In genomic region chr12:57285303-57286059, GRCm38 (mm10) we compare ENCODE assay signal across 29 mouse cellular contexts. TPM values are rescaled to one million over a fixed set of nuclear protein-coding genes. Genes with fewer than 3 reads are reported as not detected.
DNase-seq lines count a peak whose midpoint lies in the region; ATAC-seq and TF ChIP-seq lines count a peak whose summit lies in the region.
"Had no signal": no experiment of that assay in that cellular context is flagged by ENCODE, and none has a peak within 500 bp of the region (broad histone marks: within the 10 kb centered on the region; RNA-seq: fewer than 3 reads in every experiment).

No protein-coding gene starts in this region.

- dilution Hi-C loops in CH12.LX (cut with MboI; ENCODE audit: extremely low pct_ligation_motif_present, extremely low pct_unique_long_range_greater_than_20kb, low sequenced_read_pairs), result no loop called here

- 0 out of 2 replicates have a peak, but pooled peaks have one; percentile 15 for TF ChIP-seq CTCF in hindbrain, postnatal 0 days (IDR thresholded peaks at IDR 0.05; ENCODE audit: low read depth)
- peak in 1 of 2 experiments; percentile 20; a peak in 1 of 4 replicates for TF ChIP-seq CTCF in CH12.LX (conservative IDR thresholded peaks at IDR 0.05 in 1 of 2, IDR thresholded peaks at IDR 0.05 in 1 of 2; ENCODE audit: low read depth in 2 of 2, low read length in 2 of 2)
- peak; percentile 51 for TF ChIP-seq CTCF in intestine, postnatal 0 days (IDR thresholded peaks at IDR 0.05; ENCODE audit: low read depth)

- 82% methylated on average over 5 of the region's 5 CpGs for WGBS in hindbrain, postnatal 0 days
- WGBS in hindbrain, embryonic 13.5 days, result 90% methylated on average over 5 of the region's 5 CpGs
- WGBS in lung, embryonic 16.5 days, result 62% methylated on average over 5 of the region's 5 CpGs
- WGBS in intestine, postnatal 0 days, result 58% methylated on average over 5 of the region's 5 CpGs

- peak; percentile 32 for TF ChIP-seq RAD21 in CH12.LX (IDR thresholded peaks at IDR 0.05; ENCODE audit: low read depth, low read length)

- in situ Hi-C loops in CH12.LX (cut with MboI; ENCODE audit: low pct_ligation_motif_present, low pct_unique_long_range_greater_than_20kb, low sequenced_read_pairs), result no loop called here

- H3K9ac ChIP-seq in hindbrain, postnatal 0 days (replicated peaks; ENCODE audit: low read length), result no peak overlapping the region
- H3K9ac ChIP-seq in hindbrain, embryonic 13.5 days, result no peak overlapping the region
- H3K9ac ChIP-seq in lung, embryonic 16.5 days (ENCODE audit: low read length), result no peak overlapping the region
- no peak overlapping the region for H3K9ac ChIP-seq in CH12.LX (ENCODE audit: insufficient read depth, low read depth)
- H3K9ac ChIP-seq in intestine, postnatal 0 days (ENCODE audit: low read depth, low read length), result no peak overlapping the region
- H3K9ac ChIP-seq: heart, embryonic 13.5 days; hindbrain, embryonic 12.5 days; midbrain, embryonic 12.5 days; neural tube, embryonic 12.5 days had no signal

- H3K27me3 ChIP-seq in hindbrain, postnatal 0 days (ENCODE audit: insufficient read depth, low read length), result no peaks in the 10 kb centered on the region
- H3K27me3 ChIP-seq in hindbrain, embryonic 13.5 days, result no peaks in the 10 kb centered on the region
- no peaks in the 10 kb centered on the region for H3K27me3 ChIP-seq in lung, embryonic 16.5 days (ENCODE audit: control insufficient read depth, insufficient read depth, low read depth, low read length)
- H3K27me3 ChIP-seq in CH12.LX (replicated peaks), result no peaks in the 10 kb centered on the region
- no peaks in the 10 kb centered on the region for H3K27me3 ChIP-seq in intestine, postnatal 0 days (replicated peaks; ENCODE audit: control insufficient read depth, insufficient read depth, low read length)
- H3K27me3 ChIP-seq: heart, embryonic 13.5 days; hindbrain, embryonic 12.5 days; neural tube, embryonic 12.5 days had no signal

- TF ChIP-seq POLR2A in CH12.LX (IDR thresholded peaks at IDR 0.05; ENCODE audit: low read depth, low read length), result no peak

- no peaks in the 10 kb centered on the region for H3K9me3 ChIP-seq in hindbrain, postnatal 0 days (ENCODE audit: low read length)
- no peaks in the 10 kb centered on the region for H3K9me3 ChIP-seq in hindbrain, embryonic 13.5 days
- no peaks in the 10 kb centered on the region for H3K9me3 ChIP-seq in lung, embryonic 16.5 days (ENCODE audit: control insufficient read depth, low read length)
- H3K9me3 ChIP-seq in CH12.LX (replicated peaks; ENCODE audit: low read length), result no peaks in the 10 kb centered on the region
- H3K9me3 ChIP-seq in intestine, postnatal 0 days (ENCODE audit: control insufficient read depth), result no peaks in the 10 kb centered on the region
- H3K9me3 ChIP-seq: embryonic facial prominence, embryonic 10.5 days; forebrain, embryonic 10.5 days; heart, embryonic 13.5 days; hindbrain, embryonic 12.5 days; midbrain, embryonic 12.5 days; neural tube, embryonic 12.5 days had no signal

- no peak overlapping the region for H3K4me2 ChIP-seq in hindbrain, postnatal 0 days (ENCODE audit: low read depth, low read length)
- H3K4me2 ChIP-seq in hindbrain, embryonic 13.5 days, result no peak overlapping the region
- no peak overlapping the region for H3K4me2 ChIP-seq in lung, embryonic 16.5 days (ENCODE audit: low read depth, low read length)
- no peak overlapping the region for H3K4me2 ChIP-seq in CH12.LX (ENCODE audit: insufficient read depth, low read depth, poor library complexity, severe bottlenecking)
- H3K4me2 ChIP-seq in intestine, postnatal 0 days (replicated peaks; ENCODE audit: low read depth), result no peak overlapping the region
- H3K4me2 ChIP-seq: heart, embryonic 13.5 days; hindbrain, embryonic 12.5 days; midbrain, embryonic 12.5 days; neural tube, embryonic 12.5 days had no signal

- no peaks in the 10 kb centered on the region for H3K79me2 ChIP-seq in CH12.LX (replicated peaks; ENCODE audit: control insufficient read depth, extremely low read depth, insufficient read depth, poor library complexity, severe bottlenecking)

- no peaks in the 10 kb centered on the region for H3K36me3 ChIP-seq in hindbrain, postnatal 0 days (ENCODE audit: insufficient read depth, low read length)
- H3K36me3 ChIP-seq in hindbrain, embryonic 13.5 days, result no peaks in the 10 kb centered on the region
- H3K36me3 ChIP-seq in lung, embryonic 16.5 days (ENCODE audit: control insufficient read depth, insufficient read depth, low read length), result no peaks in the 10 kb centered on the region
- H3K36me3 ChIP-seq in CH12.LX (replicated peaks in 1 of 2; ENCODE audit: control insufficient read depth in 1 of 2, insufficient read depth in 1 of 2, low read length in 1 of 2), result no peaks in the 10 kb centered on the region
- no peaks in the 10 kb centered on the region for H3K36me3 ChIP-seq in intestine, postnatal 0 days (ENCODE audit: control insufficient read depth, insufficient read depth)
- H3K36me3 ChIP-seq: embryonic facial prominence, embryonic 10.5 days; forebrain, embryonic 10.5 days; heart, embryonic 13.5 days; hindbrain, embryonic 12.5 days; midbrain, embryonic 12.5 days; neural tube, embryonic 12.5 days had no signal

- H3K4me1 ChIP-seq in hindbrain, postnatal 0 days (ENCODE audit: insufficient read depth, low read length), result no peaks in the 10 kb centered on the region
- no peaks in the 10 kb centered on the region for H3K4me1 ChIP-seq in hindbrain, embryonic 13.5 days (replicated peaks)
- H3K4me1 ChIP-seq in lung, embryonic 16.5 days (replicated peaks; ENCODE audit: control insufficient read depth, insufficient read depth, low read length), result no peaks in the 10 kb centered on the region
- H3K4me1 ChIP-seq in CH12.LX (ENCODE audit: control insufficient read depth in 1 of 2, insufficient read depth in 2 of 2), result no peaks in the 10 kb centered on the region
- H3K4me1 ChIP-seq in intestine, postnatal 0 days (replicated peaks; ENCODE audit: control insufficient read depth, insufficient read depth, low read length), result no peaks in the 10 kb centered on the region
- H3K4me1 ChIP-seq: embryonic facial prominence, embryonic 10.5 days; forebrain, embryonic 10.5 days; heart, embryonic 13.5 days; hindbrain, embryonic 12.5 days; midbrain, embryonic 12.5 days; neural tube, embryonic 12.5 days had no signal

- no peak overlapping the region for H3K4me3 ChIP-seq in hindbrain, postnatal 0 days (ENCODE audit: low read length)
- H3K4me3 ChIP-seq in hindbrain, embryonic 13.5 days, result no peak overlapping the region
- no peak overlapping the region for H3K4me3 ChIP-seq in lung, embryonic 16.5 days (ENCODE audit: low read length)
- no peak overlapping the region for H3K4me3 ChIP-seq in CH12.LX (replicated peaks in 1 of 3; ENCODE audit: low read depth in 2 of 3, low read length in 2 of 3, poor library complexity in 1 of 3)
- H3K4me3 ChIP-seq in intestine, postnatal 0 days (ENCODE audit: low read depth, low read length), result no peak overlapping the region
- H3K4me3 ChIP-seq: embryonic facial prominence, embryonic 10.5 days; forebrain, embryonic 10.5 days; heart, embryonic 13.5 days; hindbrain, embryonic 12.5 days; left cerebral cortex, adult 2 months; midbrain, embryonic 12.5 days; neural tube, embryonic 12.5 days had no signal

- no peak for ATAC-seq in hindbrain, postnatal 0 days
- ATAC-seq in hindbrain, embryonic 13.5 days (ENCODE audit: low FRiP score), result no peak
- peak; percentile 51; the same call in 1 of the 2 replicates for ATAC-seq in lung, embryonic 16.5 days (ENCODE audit: low read depth)
- ATAC-seq in intestine, postnatal 0 days, result no peak
- ATAC-seq: activated CD4-positive, CD25-positive, alpha-beta regulatory T cell, adult 4 months; CD4-positive, CD25-positive, alpha-beta regulatory T cell, adult 4 months; forebrain, embryonic 16.5 days; inflammation-experienced regulatory T-cells, adult 6 months had no signal

- no peak for TF ChIP-seq EP300 in CH12.LX (IDR thresholded peaks at IDR 0.05; ENCODE audit: low read length)

- no peak overlapping the region for H3K27ac ChIP-seq in hindbrain, postnatal 0 days
- H3K27ac ChIP-seq in hindbrain, embryonic 13.5 days, result no peak overlapping the region
- H3K27ac ChIP-seq in lung, embryonic 16.5 days (ENCODE audit: low read length), result no peak overlapping the region
- H3K27ac ChIP-seq in CH12.LX (ENCODE audit: insufficient read depth, low read depth), result no peak overlapping the region
- no peak overlapping the region for H3K27ac ChIP-seq in intestine, postnatal 0 days (ENCODE audit: low read depth, low read length)
- H3K27ac ChIP-seq: embryonic facial prominence, embryonic 10.5 days; forebrain, embryonic 10.5 days; heart, embryonic 13.5 days; hindbrain, embryonic 12.5 days; left cerebral cortex, adult 2 months; midbrain, embryonic 12.5 days; neural tube, embryonic 12.5 days had no signal

- DNase-seq in hindbrain, postnatal 0 days (ENCODE audit: low spot score), result no peak
- DNase-seq in lung, adult 18-20 months, result no peak
- no peak for DNase-seq in CH12.LX (ENCODE audit: extremely low read depth)
- no peak for DNase-seq in testis, postnatal 14 days (ENCODE audit: low spot score)
- DNase-seq in frontal cortex, adult 2 months (ENCODE audit: extremely low spot score in 1 of 2, low spot score in 1 of 2), result no peak
- DNase-seq: adrenal gland, postnatal 25 days; cerebellum, adult 9-10 months; gastrocnemius, postnatal 14 days; heart, adult 11 months; heart, postnatal 14 days; kidney, postnatal 4 days; layer of hippocampus, adult 9-11 months; right cerebral cortex, postnatal 14 days; thymus, adult 18-20 months; thymus, postnatal 36 days had no signal

RNA-seq across cellular contexts. Expression of gene Mipol1, which starts 55.3 kb away (rescaled TPM):
- 6.3 and 6.5 TPM in 2 replicates for total RNA-seq in hindbrain, postnatal 0 days (2014; rRNA removed)
- polyA plus RNA-seq in hindbrain, postnatal 0 days (2015; fragmentation: Nextera tagmentation; extraction: Ambion mirVana), result 4.5 and 5.4 TPM in 2 replicates
- 5.3 and 5.6 TPM in 2 replicates for polyA plus RNA-seq in hindbrain, embryonic 13.5 days (2015; fragmentation: Nextera tagmentation; extraction: Ambion mirVana)
- polyA plus RNA-seq in lung, embryonic 16.5 days (2015; fragmentation: Nextera tagmentation; extraction: Ambion mirVana), result 8.6 and 8.7 TPM in 2 replicates
- 6.0 and 6.4 TPM in 2 replicates for total RNA-seq in CH12.LX (2012; rRNA removed)
- total RNA-seq in CH12.LX (2014; rRNA removed), result 8.9 and 10.4 TPM in 2 replicates
- polyA plus RNA-seq in CH12.LX (2012; ENCODE audit: insufficient read length, low read depth), result 6.6 TPM in 2 replicates
- polyA plus RNA-seq in intestine, postnatal 0 days (2015; fragmentation: Nextera tagmentation; extraction: Ambion mirVana), result 4.0 TPM in 2 replicates
- 3.9 and 4.3 TPM in 2 replicates for polyA plus RNA-seq in frontal cortex, adult 2 months (2012; rRNA removed)

RNA-seq across cellular contexts. Expression of gene Prps1l3, which starts 55.3 kb away (rescaled TPM):
- total RNA-seq in hindbrain, postnatal 0 days (2014; rRNA removed), result 18.9 and 23.3 TPM in 2 replicates
- polyA plus RNA-seq in hindbrain, postnatal 0 days (2015; fragmentation: Nextera tagmentation; extraction: Ambion mirVana), result 15.1 and 15.8 TPM in 2 replicates
- polyA plus RNA-seq in hindbrain, embryonic 13.5 days (2015; fragmentation: Nextera tagmentation; extraction: Ambion mirVana), result 33.1 and 33.4 TPM in 2 replicates
- 68.2 TPM in 2 replicates for polyA plus RNA-seq in lung, embryonic 16.5 days (2015; fragmentation: Nextera tagmentation; extraction: Ambion mirVana)
- 91.2 and 112 TPM in 2 replicates for total RNA-seq in CH12.LX (2012; rRNA removed)
- total RNA-seq in CH12.LX (2014; rRNA removed), result 163 and 184 TPM in 2 replicates
- 84.0 and 92.3 TPM in 2 replicates for polyA plus RNA-seq in CH12.LX (2012; ENCODE audit: insufficient read length, low read depth)
- 21.5 and 21.7 TPM in 2 replicates for polyA plus RNA-seq in intestine, postnatal 0 days (2015; fragmentation: Nextera tagmentation; extraction: Ambion mirVana)
- 9.6 and 10.8 TPM in 2 replicates for polyA plus RNA-seq in frontal cortex, adult 2 months (2012; rRNA removed)
